ENCODE assay signal across 12 mouse cellular contexts in the genomic region with DNA sequence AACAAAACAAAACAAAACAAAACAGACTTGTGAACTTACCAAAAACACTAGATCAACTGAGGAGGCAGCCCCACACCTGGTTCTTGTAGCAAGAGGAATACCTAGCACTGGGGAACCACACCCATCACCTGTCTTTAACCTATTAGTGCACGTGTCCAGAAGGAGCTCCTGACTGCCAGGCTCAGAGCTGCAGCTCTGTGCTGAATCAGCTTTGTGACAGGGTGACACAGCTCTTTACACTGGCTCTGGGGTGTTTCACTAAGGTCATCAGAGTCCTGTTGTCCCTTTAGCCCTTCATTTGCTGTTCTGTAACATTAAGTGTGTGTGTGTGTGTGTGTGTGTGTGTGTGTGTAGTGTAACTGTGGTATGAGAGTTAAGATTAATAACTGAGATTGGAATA. TPM values are rescaled to one million over a fixed set of nuclear protein-coding genes. Genes with fewer than 3 reads are reported as not detected.
"Had no signal": no experiment of that assay in that cellular context is flagged by ENCODE, and none has a peak within 500 bp of the region (broad histone marks: within the 10 kb centered on the region; RNA-seq: fewer than 3 reads in every experiment).

No protein-coding gene starts in this region.

- H3K36me3 ChIP-seq: limb, embryonic 12.5 days; liver, embryonic 13.5 days; midbrain, embryonic 12.5 days had no signal

- H3K9ac ChIP-seq: limb, embryonic 12.5 days; liver, embryonic 13.5 days; midbrain, embryonic 12.5 days had no signal

- DNase-seq: layer of hippocampus, postnatal 36 days; liver; liver, embryonic 13.5 days; lung, adult 18-20 months; right cerebral cortex, adult 18-20 months; right cerebral cortex, postnatal 25 days; thymus, adult 18-20 months; thymus, postnatal 14 days had no signal

- H3K4me2 ChIP-seq: limb, embryonic 12.5 days; liver, embryonic 13.5 days; midbrain, embryonic 12.5 days had no signal

- H3K9me3 ChIP-seq: limb, embryonic 12.5 days; liver, embryonic 13.5 days; midbrain, embryonic 12.5 days had no signal

- H3K4me1 ChIP-seq: limb, embryonic 12.5 days; liver, embryonic 13.5 days had no signal

- H3K27ac ChIP-seq: limb, embryonic 12.5 days; liver, embryonic 13.5 days; midbrain, embryonic 12.5 days had no signal

- H3K4me3 ChIP-seq: limb, embryonic 12.5 days; liver, embryonic 13.5 days; midbrain, embryonic 12.5 days had no signal

- ATAC-seq: midbrain, embryonic 16.5 days had no signal

- H3K27me3 ChIP-seq: limb, embryonic 12.5 days had no signal

RNA-seq across cellular contexts. Expression of gene Adm, which starts 9.1 kb away (rescaled TPM):
- total RNA-seq: megakaryocyte-erythroid progenitor cell, adult 5-6 weeks had no signal
